Mouse (Mus musculus) kidney, embryonic 15.5 days (tissue): ENCODE measurements at regions not wholly inside any gene's neighbourhood (a gene's known extent, or its start where the extent isn't known, plus 50 kb on each side); places are given as distances from the start of the nearest gene placed in this dataset.

Source experiments
- ATAC-seq: fragments of 200-750 bp; cut with Nextera tagmentation; replicated peaks from 2 replicates; pipeline ENCODE4 v1.8.0; 2017; ENCODE audit warnings: moderate TSS enrichment; ENCODE audit not compliant: low FRiP score
- H3K27ac ChIP-seq: fragments of 300-500 bp; sonication (generic); 2 replicates; pipeline ENCODE4 v1.5.1; 2015; ENCODE audit warnings: mild to moderate bottlenecking, inconsistent platforms
- H3K27me3 ChIP-seq: fragments of 300-500 bp; sonication (generic); 2 replicates; pipeline ENCODE4 v1.6.1; 2015; ENCODE audit warnings: inconsistent platforms
- H3K36me3 ChIP-seq: fragments of 300-500 bp; sonication (generic); 2 replicates; pipeline ENCODE4 v1.6.1; 2015; ENCODE audit warnings: inconsistent platforms
- H3K4me1 ChIP-seq: fragments of 300-500 bp; sonication (generic); 2 replicates; pipeline ENCODE4 v1.6.1; 2015; ENCODE audit warnings: inconsistent platforms
- H3K4me2 ChIP-seq: fragments of 300-500 bp; sonication (generic); 2 replicates; pipeline ENCODE4 v1.6.1; 2015; ENCODE audit warnings: moderate library complexity, mild to moderate bottlenecking, inconsistent platforms
- H3K4me3 ChIP-seq: fragments of 300-500 bp; sonication (generic); replicated peaks from 2 replicates; pipeline ENCODE4 v1.5.1; 2015; ENCODE audit warnings: mild to moderate bottlenecking, inconsistent platforms
- H3K9ac ChIP-seq: fragments of 300-500 bp; sonication (generic); 2 replicates; pipeline ENCODE4 v1.6.1; 2015; ENCODE audit warnings: mild to moderate bottlenecking, inconsistent platforms
- H3K9me3 ChIP-seq: fragments of 300-500 bp; sonication (generic); replicated peaks from 2 replicates; pipeline ENCODE4 v1.6.1; 2016; ENCODE audit warnings: inconsistent platforms
- WGBS: fragments of 180-500 bp; shearing (Covaris S2); methylation state at CpG from one replicate; pipeline ENCODE4 v1.1.7; 2015; ENCODE audit warnings: mixed read lengths; 5-methylcytosine and 5-hydroxymethylcytosine counted together

DNA sequence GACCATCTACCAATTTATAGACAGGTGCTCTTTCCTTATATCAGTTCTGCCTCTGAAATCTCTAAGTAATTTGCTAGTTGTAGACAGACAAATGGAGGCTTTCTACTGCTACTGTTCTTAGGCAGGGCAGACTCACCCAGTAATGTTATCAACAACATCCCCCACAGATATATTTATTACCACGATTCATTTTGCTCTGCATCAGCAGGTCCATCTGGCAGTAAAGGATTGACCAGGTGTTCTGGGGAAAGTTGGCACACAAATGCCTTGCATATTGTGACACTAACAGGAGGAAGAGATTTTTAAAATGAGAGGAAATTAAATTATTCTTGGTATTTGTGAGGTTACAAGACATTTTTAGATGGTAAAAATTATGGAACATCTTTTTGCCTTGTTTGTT is 627.3 kb upstream of the Tmprss15 start:
- Histone ChIP-seq H3K4me2 (no peak overlapping the region), H3K27me3 (no peaks in the 10 kb centered on the region), H3K9ac (no peak overlapping the region), H3K4me1 (no peaks in the 10 kb centered on the region), H3K9me3 (no peaks in the 10 kb centered on the region), H3K4me3 (no peak overlapping the region), H3K27ac (no peak overlapping the region), H3K36me3 (no peaks in the 10 kb centered on the region)
- 81% methylated on average over 1 of the region's 1 CpGs for WGBS
- no peak for ATAC-seq

DNA sequence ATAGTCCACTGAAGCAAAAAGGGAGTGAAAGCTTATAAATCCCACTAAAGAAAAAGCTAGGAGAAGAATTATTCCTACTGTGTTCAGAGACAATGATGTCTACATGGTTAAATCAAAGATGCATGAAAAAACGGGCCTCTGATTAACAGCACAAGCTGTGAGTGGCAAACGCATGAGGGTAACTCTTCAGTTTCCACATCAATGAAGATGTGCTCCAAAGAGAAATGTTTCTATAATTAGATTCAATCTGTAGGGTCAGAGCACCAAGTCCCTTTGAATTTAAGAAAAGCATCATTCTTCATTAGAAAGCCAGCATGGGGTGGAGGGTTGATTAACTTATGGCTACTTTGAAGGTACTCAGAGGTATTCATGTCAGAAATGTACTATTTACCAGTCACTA is 601.5 kb upstream of the Tmprss15 start:
- Histone ChIP-seq H3K9me3 (no peaks in the 10 kb centered on the region), H3K4me1 (no peaks in the 10 kb centered on the region), H3K9ac (no peak overlapping the region), H3K4me3 (no peak overlapping the region), H3K27me3 (no peaks in the 10 kb centered on the region), H3K27ac (no peak overlapping the region), H3K4me2 (no peak overlapping the region), H3K36me3 (no peaks in the 10 kb centered on the region)
- no peak for ATAC-seq
- WGBS, result 55% methylated on average over 2 of the region's 2 CpGs

DNA sequence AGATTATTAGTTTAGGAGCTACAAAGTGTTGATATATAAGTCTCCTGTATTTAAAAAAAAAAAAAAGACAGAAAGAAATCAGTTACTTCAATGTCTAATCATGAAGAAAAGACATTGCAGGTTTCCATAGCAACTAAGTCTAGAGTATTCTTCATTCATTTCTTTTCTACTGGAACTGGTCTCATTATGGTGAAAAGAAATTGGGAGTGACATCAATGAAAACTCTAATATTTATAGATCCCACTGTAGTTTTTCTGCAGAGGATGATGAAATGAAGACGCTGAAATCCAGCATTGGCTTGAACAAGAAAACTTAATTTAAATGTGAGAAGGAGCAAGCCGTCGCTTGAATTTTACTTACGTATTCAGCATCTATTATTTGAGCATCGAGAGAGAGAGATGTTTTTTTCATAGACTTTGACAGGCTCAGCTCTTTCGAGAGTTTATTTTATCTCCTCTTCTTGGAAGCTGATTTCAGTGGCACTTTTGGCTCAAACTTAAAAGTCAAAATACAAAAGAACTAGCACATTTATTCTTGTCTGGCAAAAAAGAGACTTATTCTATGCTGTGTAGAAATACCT is 560.4 kb upstream of the Tmprss15 start:
- Histone ChIP-seq H3K27me3 (no peaks in the 10 kb centered on the region), H3K27ac (no peak overlapping the region), H3K4me2 (no peak overlapping the region), H3K4me1 (no peaks in the 10 kb centered on the region), H3K4me3 (no peak overlapping the region), H3K9ac (no peak overlapping the region), H3K9me3 (no peaks in the 10 kb centered on the region), H3K36me3 (no peaks in the 10 kb centered on the region)
- no peak for ATAC-seq
- 83% methylated on average over 6 of the region's 6 CpGs for WGBS

DNA sequence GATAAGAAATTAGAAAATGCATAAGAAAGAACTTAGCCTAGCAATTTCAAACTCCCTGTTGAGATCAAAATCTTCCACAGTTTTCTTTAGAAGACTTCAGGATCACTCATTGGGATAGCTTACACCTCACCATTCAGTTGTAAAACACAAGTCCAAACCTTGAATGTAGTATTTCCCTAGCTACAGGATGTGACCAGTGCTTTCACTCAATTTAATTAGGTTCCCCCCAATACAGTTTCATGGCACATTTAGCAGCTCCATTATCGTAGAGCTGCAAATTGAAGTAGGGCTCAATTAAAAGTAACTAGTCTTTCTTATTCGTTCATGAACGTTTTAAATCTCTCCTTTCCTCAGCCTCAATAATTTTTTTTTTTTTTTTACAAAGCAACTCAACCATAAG is 550.0 kb upstream of the Tmprss15 start:
- H3K36me3 ChIP-seq, result no peaks in the 10 kb centered on the region
- H3K4me2 ChIP-seq, result no peak overlapping the region
- H3K9me3 ChIP-seq, result no peaks in the 10 kb centered on the region
- no peak overlapping the region for H3K4me3 ChIP-seq
- no peak overlapping the region for H3K27ac ChIP-seq
- ATAC-seq, result no peak
- no peak overlapping the region for H3K9ac ChIP-seq
- H3K4me1 ChIP-seq, result no peaks in the 10 kb centered on the region
- no peaks in the 10 kb centered on the region for H3K27me3 ChIP-seq
- 41% methylated on average over 3 of the region's 3 CpGs for WGBS

DNA sequence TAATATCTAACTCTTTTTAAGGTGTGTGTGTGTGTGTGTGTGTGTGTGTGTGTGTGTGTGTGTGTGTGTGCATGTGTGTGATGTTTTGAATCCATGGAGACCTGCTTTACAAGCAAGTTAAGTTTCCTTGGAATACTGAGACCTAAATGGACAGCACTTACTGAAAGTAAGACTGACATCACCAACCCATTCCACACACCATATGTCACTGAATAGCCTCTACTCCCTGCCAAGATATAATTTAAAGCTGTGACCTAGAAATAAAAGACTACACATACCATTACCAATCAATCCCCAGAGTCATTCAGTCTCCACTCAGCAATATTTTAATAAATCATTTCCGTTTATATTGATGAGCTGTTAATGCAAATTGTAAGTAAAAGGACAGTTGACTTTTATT is 536.2 kb upstream of the Tmprss15 start:
- no peak for ATAC-seq
- 78% methylated on average over 1 of the region's 1 CpGs for WGBS
- Histone ChIP-seq H3K27me3 (no peaks in the 10 kb centered on the region), H3K9ac (no peak overlapping the region), H3K9me3 (no peaks in the 10 kb centered on the region), H3K27ac (no peak overlapping the region), H3K4me1 (no peaks in the 10 kb centered on the region), H3K4me3 (no peak overlapping the region), H3K36me3 (no peaks in the 10 kb centered on the region), H3K4me2 (no peak overlapping the region)

DNA sequence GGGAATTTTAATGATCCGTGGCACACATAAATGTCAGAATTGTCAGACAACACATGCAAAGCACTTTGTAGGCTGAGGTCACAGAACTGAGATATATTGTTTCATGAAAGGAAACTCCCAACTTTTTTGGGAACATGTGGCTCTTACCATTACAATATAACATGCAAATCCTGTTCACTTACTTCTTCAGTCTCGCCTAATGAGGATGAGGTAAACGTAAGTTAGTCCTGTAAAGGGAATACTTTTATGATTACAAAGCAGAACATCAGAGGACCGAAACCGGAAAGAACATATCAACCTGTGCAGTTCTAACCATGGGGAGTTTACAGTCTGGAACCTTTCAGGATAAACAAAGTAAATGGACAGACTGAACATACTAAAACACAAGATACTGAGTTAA is 520.1 kb upstream of the Tmprss15 start:
- Histone ChIP-seq H3K4me2 (no peak overlapping the region), H3K36me3 (no peaks in the 10 kb centered on the region), H3K9ac (no peak overlapping the region), H3K9me3 (no peaks in the 10 kb centered on the region), H3K27me3 (no peaks in the 10 kb centered on the region), H3K4me3 (no peak overlapping the region), H3K27ac (no peak overlapping the region), H3K4me1 (no peaks in the 10 kb centered on the region)
- ATAC-seq, result no peak
- WGBS, result 51% methylated on average over 5 of the region's 5 CpGs

DNA sequence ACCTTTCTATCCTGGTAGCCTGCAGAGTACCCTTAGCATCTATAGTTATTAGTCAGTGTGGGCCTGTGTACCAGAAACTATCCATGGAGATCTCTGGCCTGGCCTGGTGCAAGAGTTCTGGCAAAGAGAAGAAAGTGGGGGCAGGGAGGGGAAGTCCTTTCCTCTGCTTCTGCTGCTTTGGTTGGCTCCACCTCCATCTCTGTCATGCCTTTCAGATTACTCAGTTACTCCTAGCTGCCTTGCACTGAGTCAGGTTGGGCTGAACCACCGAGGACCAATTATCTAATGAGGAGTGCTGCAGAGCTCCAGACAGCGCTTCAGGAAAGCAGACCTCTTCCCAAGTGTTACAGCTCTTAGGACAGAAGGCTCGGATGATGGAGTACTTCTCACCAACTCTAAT is 500.0 kb upstream of the Tmprss15 start:
- H3K4me2 ChIP-seq, result no peak overlapping the region
- no peak overlapping the region for H3K27ac ChIP-seq
- no peak overlapping the region for H3K9ac ChIP-seq
- H3K27me3 ChIP-seq, result no peaks in the 10 kb centered on the region
- H3K9me3 ChIP-seq, result no peaks in the 10 kb centered on the region
- H3K36me3 ChIP-seq, result no peaks in the 10 kb centered on the region
- H3K4me3 ChIP-seq, result no peak overlapping the region
- ATAC-seq, result no peak
- no peaks in the 10 kb centered on the region for H3K4me1 ChIP-seq
- 67% methylated on average over 3 of the region's 3 CpGs for whole genome bisulfite sequencing

DNA sequence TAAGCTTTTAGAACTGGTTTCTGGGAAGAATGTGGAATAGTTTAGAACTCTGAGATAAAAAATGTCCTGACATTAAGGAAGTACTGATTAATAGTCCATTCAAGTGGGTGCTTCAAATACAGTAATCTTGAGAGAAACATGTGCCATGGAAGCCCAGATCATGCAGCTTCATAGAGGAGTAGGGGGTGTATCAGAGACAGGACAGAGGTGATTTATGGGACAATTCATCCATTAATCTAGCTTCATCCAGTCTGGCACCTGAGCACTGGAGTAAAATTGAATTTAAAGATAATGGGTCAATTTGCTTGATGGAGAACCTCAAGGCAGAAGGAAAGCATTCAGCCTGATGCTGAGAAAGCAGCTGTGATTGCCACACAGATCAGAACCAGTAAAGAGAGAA is 494.8 kb upstream of the Tmprss15 start:
- no peak overlapping the region for H3K4me3 ChIP-seq
- H3K9ac ChIP-seq, result no peak overlapping the region
- no peaks in the 10 kb centered on the region for H3K4me1 ChIP-seq
- no peak overlapping the region for H3K4me2 ChIP-seq
- no peak overlapping the region for H3K27ac ChIP-seq
- no peaks in the 10 kb centered on the region for H3K9me3 ChIP-seq
- ATAC-seq, result no peak
- no peaks in the 10 kb centered on the region for H3K27me3 ChIP-seq
- H3K36me3 ChIP-seq, result no peaks in the 10 kb centered on the region

DNA sequence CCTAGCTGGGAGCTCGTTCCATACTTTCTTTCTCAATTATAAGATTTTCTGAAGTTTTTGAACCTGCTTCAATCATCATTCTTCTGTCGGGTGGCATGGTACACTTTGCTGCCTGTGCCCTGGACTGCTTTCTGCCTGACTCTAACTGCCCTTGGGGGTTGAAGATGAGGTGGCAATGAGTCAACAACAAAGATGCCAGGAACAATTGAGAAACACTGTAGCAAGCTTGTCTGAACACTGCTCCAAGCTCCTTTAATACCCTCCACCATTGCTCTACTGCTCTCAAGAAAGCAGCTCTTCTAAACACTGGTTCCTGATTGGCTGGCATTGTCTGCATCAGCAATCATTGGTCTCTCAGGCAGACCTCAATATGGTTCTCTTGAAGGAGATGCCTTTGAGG is 480.0 kb upstream of the Tmprss15 start:
- Histone ChIP-seq H3K4me2 (no peak overlapping the region), H3K9me3 (no peaks in the 10 kb centered on the region), H3K36me3 (no peaks in the 10 kb centered on the region), H3K27ac (no peak overlapping the region), H3K27me3 (no peaks in the 10 kb centered on the region), H3K9ac (no peak overlapping the region), H3K4me1 (no peaks in the 10 kb centered on the region), H3K4me3 (no peak overlapping the region)
- WGBS, result 90% methylated on average over 2 of the region's 2 CpGs
- ATAC-seq, result no peak

DNA sequence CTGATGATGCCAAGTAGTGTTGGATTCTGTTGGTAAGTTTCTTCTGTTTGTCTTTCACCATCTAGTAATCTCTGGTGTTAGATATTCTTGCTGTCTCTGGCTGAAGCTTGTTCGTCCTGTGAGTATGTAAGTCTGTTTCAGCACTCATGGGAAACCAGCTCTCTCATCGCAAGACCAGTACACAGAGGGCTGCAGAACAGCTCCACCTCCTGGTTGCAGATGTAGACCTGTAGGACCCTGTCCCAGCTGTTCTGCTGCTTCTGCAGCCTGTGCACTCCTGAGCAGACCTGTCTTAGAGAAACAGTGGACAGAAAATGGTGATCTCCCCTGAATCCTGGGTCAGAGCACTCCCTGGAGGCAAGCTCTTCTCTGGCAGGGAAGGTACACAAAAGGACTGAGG is 443.5 kb upstream of the Tmprss15 start:
- Histone ChIP-seq H3K4me1 (no peaks in the 10 kb centered on the region), H3K9ac (no peak overlapping the region), H3K4me2 (no peak overlapping the region), H3K4me3 (no peak overlapping the region), H3K27me3 (no peaks in the 10 kb centered on the region), H3K9me3 (no peaks in the 10 kb centered on the region), H3K36me3 (no peaks in the 10 kb centered on the region), H3K27ac (no peak overlapping the region)
- ATAC-seq, result no peak
- 59% methylated on average over 2 of the region's 2 CpGs for WGBS

DNA sequence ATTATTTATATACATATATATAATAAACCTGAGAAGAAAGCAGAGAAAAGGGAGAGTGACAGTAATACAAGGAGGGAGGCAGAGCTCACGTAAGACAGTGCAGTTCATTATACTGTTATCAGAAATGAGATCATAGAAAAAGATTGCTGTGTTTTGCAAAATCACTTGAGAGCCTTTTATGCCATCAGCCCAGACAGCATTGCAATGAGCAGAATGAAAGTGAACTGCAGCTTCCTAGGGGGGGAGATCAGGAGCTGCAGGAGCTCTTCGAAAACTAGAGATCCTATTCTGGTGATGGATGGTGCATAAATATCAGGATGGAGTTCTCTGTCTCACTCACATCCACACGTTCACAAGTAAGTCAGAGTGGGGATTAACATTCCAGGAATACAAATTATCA is 401.6 kb upstream of the Tmprss15 start:
- no peaks in the 10 kb centered on the region for H3K4me1 ChIP-seq

DNA sequence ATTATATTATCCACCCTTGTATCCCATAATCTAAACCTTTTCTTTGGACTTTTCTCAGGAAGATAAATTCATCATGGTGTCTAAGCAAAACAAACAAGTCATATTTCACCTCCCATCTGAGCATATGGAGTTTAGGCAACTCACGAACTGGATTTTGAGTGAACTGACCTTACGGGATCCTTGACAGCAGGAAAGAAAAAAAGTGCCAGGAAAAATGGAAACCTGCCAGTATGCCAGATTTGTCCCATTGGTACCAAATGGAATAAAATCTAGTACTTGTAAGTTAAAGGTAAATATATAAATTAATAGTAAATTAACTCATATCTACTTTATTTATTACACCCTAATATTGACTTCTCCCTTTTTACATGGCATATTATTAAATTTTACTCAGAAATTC is 360.0 kb upstream of the Tmprss15 start:
- no peaks in the 10 kb centered on the region for H3K27me3 ChIP-seq
- H3K4me2 ChIP-seq, result no peak overlapping the region
- no peaks in the 10 kb centered on the region for H3K4me1 ChIP-seq
- no peak overlapping the region for H3K9ac ChIP-seq
- no peak for ATAC-seq
- no peak overlapping the region for H3K4me3 ChIP-seq
- no peaks in the 10 kb centered on the region for H3K36me3 ChIP-seq
- 50% methylated on average over 2 of the region's 2 CpGs for WGBS
- no peak overlapping the region for H3K27ac ChIP-seq
- no peaks in the 10 kb centered on the region for H3K9me3 ChIP-seq

More for the DNA sequence above, 401.6 kb upstream of the Tmprss15 start:
- Histone ChIP-seq H3K27me3 (no peaks in the 10 kb centered on the region), H3K27ac (no peak overlapping the region), H3K4me2 (no peak overlapping the region), H3K36me3 (no peaks in the 10 kb centered on the region), H3K9me3 (no peaks in the 10 kb centered on the region), H3K9ac (no peak overlapping the region), H3K4me3 (no peak overlapping the region)
- WGBS, result 51% methylated on average over 3 of the region's 3 CpGs
- ATAC-seq, result no peak

DNA sequence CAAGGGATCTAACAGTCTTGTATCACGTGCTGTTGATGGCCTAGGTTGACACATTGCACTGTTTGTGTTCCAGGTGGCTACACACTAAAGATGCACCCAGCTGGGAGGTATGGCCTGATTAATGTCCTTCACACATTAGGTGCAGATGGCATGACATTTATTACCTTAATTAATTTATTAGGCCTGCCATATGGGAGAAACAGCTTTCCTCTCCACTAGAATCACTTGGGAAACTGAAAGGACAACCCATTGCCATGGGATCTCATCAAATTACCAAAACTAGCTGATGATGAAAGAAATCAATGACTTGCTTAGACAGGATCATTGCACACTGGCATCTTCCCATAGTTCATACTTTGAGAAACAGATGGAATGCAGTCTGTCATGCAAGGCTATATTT is 358.8 kb upstream of the Tmprss15 start:
- no peak overlapping the region for H3K27ac ChIP-seq
- H3K36me3 ChIP-seq, result no peaks in the 10 kb centered on the region
- H3K9me3 ChIP-seq, result no peaks in the 10 kb centered on the region
- WGBS, result 2% methylated on average over 1 of the region's 1 CpGs
- H3K27me3 ChIP-seq, result no peaks in the 10 kb centered on the region
- H3K4me3 ChIP-seq, result no peak overlapping the region
- H3K9ac ChIP-seq, result no peak overlapping the region
- no peaks in the 10 kb centered on the region for H3K4me1 ChIP-seq
- ATAC-seq, result no peak; the same call in 1 of the 2 replicates
- no peak overlapping the region for H3K4me2 ChIP-seq
